Mouse (Mus musculus) T-helper 2 cell (primary cell): ENCODE measurements at regions not wholly inside any gene's neighbourhood (a gene's known extent, or its start where the extent isn't known, plus 50 kb on each side); places are given as distances from the start of the nearest gene placed in this dataset.

Experiments
- in situ Hi-C: fragments of 300-600 bp; cut with MboI, MseI; formaldehyde crosslinking; loops from one replicate; pipeline ENCODE4 v1.15.1; 2025; ENCODE audit warnings: high pct_unique_total_duplicates

DNA sequence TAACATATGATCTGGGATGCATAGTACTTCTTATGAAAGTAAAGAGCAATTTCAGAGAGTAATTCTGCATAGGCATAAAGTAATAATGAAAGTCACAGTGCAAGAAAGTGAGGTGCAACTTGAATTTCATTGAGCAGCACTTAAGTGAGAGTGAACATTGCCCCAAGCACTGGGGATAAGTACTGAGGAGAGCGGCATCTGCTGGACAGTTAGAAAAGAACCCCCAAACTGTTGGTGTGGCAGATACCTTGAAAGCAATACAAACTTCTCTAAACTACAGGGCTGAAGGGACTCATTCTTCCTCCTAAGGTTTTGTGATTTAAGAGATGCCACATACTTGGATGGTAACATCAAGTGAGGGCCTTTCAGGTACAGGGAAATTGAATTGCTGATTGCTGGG is 56.4 kb upstream of the Olfr1322 start:
- in situ Hi-C loops = loop anchor here (25.0 kb wide), 1 partner anchor 1365 kb away; no protein-coding TSS in a partner anchor
